ENCODE assay signal across 8 mouse cellular contexts in the genomic region with DNA sequence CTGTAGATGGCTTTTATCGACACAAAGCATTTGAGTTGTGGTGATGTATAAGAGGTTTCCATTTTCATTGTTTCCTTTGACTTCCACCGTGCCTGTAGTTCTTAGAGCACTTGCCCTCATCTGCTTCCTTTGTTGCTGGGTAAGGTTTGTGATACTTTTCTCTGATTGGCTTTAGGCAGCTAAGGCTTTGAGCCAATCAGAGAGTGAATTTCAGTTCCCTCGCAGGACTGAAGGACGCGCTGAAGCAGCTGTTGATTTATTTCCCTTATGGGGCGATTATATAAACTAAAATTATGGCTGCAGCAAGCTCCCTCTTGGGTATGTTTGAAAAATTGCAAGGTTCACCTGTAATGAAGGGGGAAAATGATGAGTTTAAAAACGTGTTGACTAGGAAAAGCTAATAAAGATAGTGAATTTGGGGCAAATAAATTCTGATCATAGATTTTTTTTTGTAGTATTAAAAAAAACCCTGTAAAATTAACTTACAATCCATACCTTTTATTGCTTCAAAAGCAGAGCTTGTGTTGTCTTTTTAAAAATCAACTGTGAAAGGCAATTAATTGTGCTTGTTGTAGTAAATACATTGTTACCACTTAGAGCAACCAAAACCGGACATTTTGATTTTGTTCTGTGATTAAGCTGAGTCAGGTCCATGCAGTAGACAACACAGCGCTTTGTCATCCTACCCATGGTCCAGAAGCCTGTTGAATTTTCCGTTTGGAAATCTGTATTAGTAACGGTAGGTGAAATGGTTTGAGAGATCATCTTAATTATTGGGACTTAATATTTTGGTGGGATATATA. TPM values are rescaled to one million over a fixed set of nuclear protein-coding genes. Genes with fewer than 3 reads are reported as not detected.
DNase-seq lines count a peak whose midpoint lies in the region; ATAC-seq lines count a peak whose summit lies in the region.

No protein-coding gene starts in this region.

- WGBS in forebrain, embryonic 13.5 days = 35% methylated on average over 11 of the region's 11 CpGs
- WGBS in liver, embryonic 16.5 days (ENCODE audit: insufficient replicate concordance) = 23% methylated on average over 11 of the region's 11 CpGs
- 28% methylated on average over 11 of the region's 11 CpGs for WGBS in neural tube, embryonic 15.5 days

- H3K9me3 ChIP-seq in forebrain, embryonic 13.5 days (replicated peaks) = no peaks in the 10 kb centered on the region
- H3K9me3 ChIP-seq in liver, embryonic 16.5 days (replicated peaks; ENCODE audit: control insufficient read depth, low read length) = no peaks in the 10 kb centered on the region
- no peaks in the 10 kb centered on the region for H3K9me3 ChIP-seq in neural tube, embryonic 15.5 days (replicated peaks)

- H3K27me3 ChIP-seq in forebrain, embryonic 13.5 days = no peaks in the 10 kb centered on the region
- H3K27me3 ChIP-seq in liver, embryonic 16.5 days (ENCODE audit: control insufficient read depth, insufficient read depth, low read depth, low read length) = no peaks in the 10 kb centered on the region
- H3K27me3 ChIP-seq in neural tube, embryonic 15.5 days (replicated peaks) = no peaks in the 10 kb centered on the region

- DNase-seq in right cerebral cortex, postnatal 10 days (ENCODE audit: low spot score in 2 of 2) = peak; percentile 65 to 78
- no peak for DNase-seq in right cerebral cortex, postnatal 4 days
- DNase-seq in brain, embryonic 18.5 days (ENCODE audit: low read depth, low spot score) = peak; percentile 72
- DNase-seq in hindlimb bud, embryonic 11.5 days (ENCODE audit: extremely low spot score, low read depth, low spot score) = peak; percentile 82
- DNase-seq in ovary, postnatal 36 days (ENCODE audit: low spot score) = no peak

- ATAC-seq in forebrain, embryonic 13.5 days = peak; percentile 82
- peak; percentile 80 for ATAC-seq in liver, embryonic 16.5 days (ENCODE audit: low read depth)
- peak; percentile 84 for ATAC-seq in neural tube, embryonic 15.5 days (ENCODE audit: low FRiP score)

- no peak overlapping the region for H3K9ac ChIP-seq in forebrain, embryonic 13.5 days
- no peak overlapping the region for H3K9ac ChIP-seq in liver, embryonic 16.5 days (ENCODE audit: low read depth, low read length)
- H3K9ac ChIP-seq in neural tube, embryonic 15.5 days (replicated peaks) = no peak overlapping the region

- H3K4me3 ChIP-seq in forebrain, embryonic 13.5 days = no peak overlapping the region
- peak overlapping the region; percentile 16 for H3K4me3 ChIP-seq in liver, embryonic 16.5 days (ENCODE audit: low read depth, low read length)
- no peak overlapping the region for H3K4me3 ChIP-seq in neural tube, embryonic 15.5 days (replicated peaks)

- peaks cover 32% of the 10 kb centered on the region for H3K4me1 ChIP-seq in forebrain, embryonic 13.5 days
- H3K4me1 ChIP-seq in liver, embryonic 16.5 days (ENCODE audit: control insufficient read depth, low read depth, low read length) = peaks cover 29% of the 10 kb centered on the region
- H3K4me1 ChIP-seq in neural tube, embryonic 15.5 days = peaks cover 25% of the 10 kb centered on the region

- H3K27ac ChIP-seq in forebrain, embryonic 13.5 days = peak overlapping the region; percentile 81
- H3K27ac ChIP-seq in liver, embryonic 16.5 days (ENCODE audit: low read length) = no peak overlapping the region; the same call in 1 of the 2 replicates
- peak overlapping the region; percentile 75 for H3K27ac ChIP-seq in neural tube, embryonic 15.5 days (replicated peaks)

- H3K4me2 ChIP-seq in forebrain, embryonic 13.5 days = peak overlapping the region; percentile 24
- peak overlapping the region; percentile 46 for H3K4me2 ChIP-seq in liver, embryonic 16.5 days (ENCODE audit: low read depth, low read length)
- H3K4me2 ChIP-seq in neural tube, embryonic 15.5 days = peak overlapping the region; percentile 37; the same call in 1 of the 2 replicates

- H3K36me3 ChIP-seq in forebrain, embryonic 13.5 days (ENCODE audit: poor library complexity, severe bottlenecking) = no peaks in the 10 kb centered on the region
- peaks cover 3% of the 10 kb centered on the region; the same call in 1 of the 2 replicates for H3K36me3 ChIP-seq in liver, embryonic 16.5 days (ENCODE audit: control insufficient read depth, insufficient read depth)
- no peaks in the 10 kb centered on the region for H3K36me3 ChIP-seq in neural tube, embryonic 15.5 days

RNA-seq across cellular contexts. Expression of gene Atf7ip, which starts 48.0 kb away (rescaled TPM):
- polyA plus RNA-seq in forebrain, embryonic 13.5 days (2015; fragmentation: Nextera tagmentation; extraction: Ambion mirVana) = 47.3 and 56.6 TPM in 2 replicates
- 15.9 and 18.0 TPM in 2 replicates for polyA plus RNA-seq in liver, embryonic 16.5 days (2015; fragmentation: Nextera tagmentation; extraction: Ambion mirVana)
- 33.5 and 36.0 TPM in 2 replicates for polyA plus RNA-seq in neural tube, embryonic 15.5 days (2015; fragmentation: Nextera tagmentation; extraction: Ambion mirVana)

Comparison
In these comparisons a context has a peak if more than half of its experiments do, and no peak if none do; other contexts are left out.
1. DNase-seq: peak in right cerebral cortex, postnatal 10 days (2 of 2), brain, embryonic 18.5 days (single experiment) and hindlimb bud, embryonic 11.5 days (single experiment); none in right cerebral cortex, postnatal 4 days (single experiment) and ovary, postnatal 36 days (single experiment).
2. Peak in every context shown above with its lines, with median percentiles within 50 percentile points of each other: ATAC-seq and H3K4me2 ChIP-seq.